In the genomic region with DNA sequence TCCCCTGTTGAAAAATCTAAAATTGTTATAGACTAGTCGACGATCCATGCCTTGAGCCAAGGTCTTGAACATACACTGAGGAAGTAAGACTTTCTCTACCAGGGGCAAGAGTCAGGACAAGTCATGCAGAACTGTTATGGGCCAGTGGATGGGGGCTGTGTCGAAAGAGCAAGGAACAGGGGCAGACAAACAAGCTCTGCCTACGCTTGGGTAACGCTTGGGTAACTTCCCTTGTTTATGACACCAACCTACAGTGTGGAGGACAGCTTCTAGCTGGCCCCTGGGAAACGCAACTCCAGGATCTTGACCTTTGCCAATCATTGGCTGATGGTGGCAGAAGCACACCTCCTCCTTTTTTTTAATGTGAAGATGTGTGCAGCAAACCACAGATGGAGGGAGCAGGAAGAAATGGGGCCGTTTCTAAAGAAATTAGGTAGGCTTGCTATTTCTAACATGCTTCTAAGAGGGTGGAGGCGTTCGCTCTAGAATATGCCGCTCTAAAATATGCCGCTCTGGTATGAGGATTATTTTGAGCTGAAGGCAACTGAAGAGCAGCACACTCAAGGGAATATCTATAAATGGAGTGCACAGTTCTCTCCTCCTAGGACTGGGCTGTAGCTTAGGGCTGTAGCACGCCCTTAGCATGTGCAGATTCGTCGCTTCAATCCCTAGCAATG, we compare ENCODE assay signal across 10 mouse cellular contexts. TPM values are rescaled to one million over a fixed set of nuclear protein-coding genes. Genes with fewer than 3 reads are reported as not detected.
DNase-seq lines count a peak whose midpoint lies in the region; ATAC-seq lines count a peak whose summit lies in the region.
"Had no signal": no experiment of that assay in that cellular context is flagged by ENCODE, and none has a peak within 500 bp of the region (broad histone marks: within the 10 kb centered on the region; RNA-seq: fewer than 3 reads in every experiment).

No protein-coding gene starts in this region.

- no peak overlapping the region for H3K9ac ChIP-seq in heart, embryonic 15.5 days
- no peak overlapping the region for H3K9ac ChIP-seq in forebrain, embryonic 14.5 days (ENCODE audit: low read length)
- H3K9ac ChIP-seq: limb, embryonic 15.5 days had no signal

- H3K4me1 ChIP-seq in heart, embryonic 15.5 days (replicated peaks): peaks cover 6% of the 10 kb centered on the region; the same call in 1 of the 2 replicates
- H3K4me1 ChIP-seq in embryonic facial prominence, embryonic 10.5 days: peaks cover 4% of the 10 kb centered on the region; the same call in 1 of the 2 replicates
- no peaks in the 10 kb centered on the region for H3K4me1 ChIP-seq in forebrain, embryonic 14.5 days (ENCODE audit: control insufficient read depth, insufficient read depth, low read length)
- H3K4me1 ChIP-seq: limb, embryonic 15.5 days had no signal

- no peaks in the 10 kb centered on the region for H3K27me3 ChIP-seq in heart, embryonic 15.5 days
- no peaks in the 10 kb centered on the region for H3K27me3 ChIP-seq in embryonic facial prominence, embryonic 10.5 days (replicated peaks; ENCODE audit: low read depth, poor library complexity, severe bottlenecking)
- no peaks in the 10 kb centered on the region for H3K27me3 ChIP-seq in forebrain, embryonic 14.5 days (replicated peaks; ENCODE audit: control insufficient read depth, insufficient read depth, low read length)
- H3K27me3 ChIP-seq: limb, embryonic 15.5 days had no signal

- no peaks in the 10 kb centered on the region for H3K36me3 ChIP-seq in heart, embryonic 15.5 days
- no peaks in the 10 kb centered on the region for H3K36me3 ChIP-seq in embryonic facial prominence, embryonic 10.5 days (replicated peaks)
- no peaks in the 10 kb centered on the region for H3K36me3 ChIP-seq in forebrain, embryonic 14.5 days (ENCODE audit: control insufficient read depth, insufficient read depth, low read length)
- H3K36me3 ChIP-seq: limb, embryonic 15.5 days had no signal

- DNase-seq in heart, postnatal 25 days (ENCODE audit: low spot score): no peak
- peak; percentile 89 for DNase-seq in brain, adult 2 months (ENCODE audit: low read depth, low spot score)
- peak; percentile 49 to 72 for DNase-seq in kidney, postnatal 4 days
- no peak for DNase-seq in embryonic facial prominence, embryonic 10.5 days (ENCODE audit: low spot score)
- DNase-seq in thymus, adult 18-20 months: no peak
- DNase-seq in forebrain, embryonic 14.5 days (ENCODE audit: low spot score): no peak
- DNase-seq: cerebellum, postnatal 14 days had no signal

- WGBS in heart, embryonic 15.5 days: 59% methylated on average over 14 of the region's 14 CpGs
- WGBS in embryonic facial prominence, embryonic 10.5 days: 88% methylated on average over 14 of the region's 14 CpGs
- WGBS in forebrain, embryonic 14.5 days: 92% methylated on average over 14 of the region's 14 CpGs

- no peak overlapping the region for H3K4me3 ChIP-seq in heart, embryonic 15.5 days
- H3K4me3 ChIP-seq in embryonic facial prominence, embryonic 10.5 days: no peak overlapping the region
- no peak overlapping the region for H3K4me3 ChIP-seq in forebrain, embryonic 14.5 days (ENCODE audit: low read depth, low read length)
- H3K4me3 ChIP-seq: limb, embryonic 15.5 days had no signal

- peak overlapping the region; percentile 51 for H3K27ac ChIP-seq in heart, embryonic 15.5 days
- H3K27ac ChIP-seq in embryonic facial prominence, embryonic 10.5 days (replicated peaks): no peak overlapping the region
- H3K27ac ChIP-seq in forebrain, embryonic 14.5 days (ENCODE audit: low read depth, low read length): no peak overlapping the region
- H3K27ac ChIP-seq: limb, embryonic 15.5 days had no signal

- intact Hi-C loops in heart, postnatal 25 days (cut with DNase I): no loop called here

- H3K4me2 ChIP-seq in heart, embryonic 15.5 days: no peak overlapping the region
- H3K4me2 ChIP-seq in forebrain, embryonic 14.5 days (ENCODE audit: low read length): no peak overlapping the region
- H3K4me2 ChIP-seq: limb, embryonic 15.5 days had no signal

- no peaks in the 10 kb centered on the region for H3K9me3 ChIP-seq in heart, embryonic 15.5 days (replicated peaks)
- no peaks in the 10 kb centered on the region for H3K9me3 ChIP-seq in embryonic facial prominence, embryonic 10.5 days
- no peaks in the 10 kb centered on the region for H3K9me3 ChIP-seq in forebrain, embryonic 14.5 days (replicated peaks; ENCODE audit: control insufficient read depth, low read length)
- H3K9me3 ChIP-seq: limb, embryonic 15.5 days had no signal

- 0 out of 2 replicates have a peak, but pooled peaks have one; percentile 68 for ATAC-seq in heart, embryonic 15.5 days (replicated peaks; ENCODE audit: insufficient number of reproducible peaks, insufficient read depth, low FRiP score, low read depth)
- peak; percentile 92 for ATAC-seq in megakaryocyte progenitor cell, adult 5-6 weeks (replicated peaks; ENCODE audit: poor library complexity)
- no peak for ATAC-seq in forebrain, embryonic 14.5 days

RNA-seq across cellular contexts. Expression of gene Rassf3, which starts 12.6 kb away (rescaled TPM):
- 20.9 and 22.2 TPM in 2 replicates for polyA plus RNA-seq in heart, embryonic 15.5 days (2015; fragmentation: Nextera tagmentation; extraction: Ambion mirVana)
- total RNA-seq in heart, postnatal 25 days (2021): 100 to 1,000 TPM; 146 to 157 TPM
- total RNA-seq in megakaryocyte progenitor cell, adult 5-6 weeks (2015): 23.3 and 24.7 TPM in 2 replicates
- 18.2 and 20.0 TPM in 2 replicates for total RNA-seq in megakaryocyte progenitor cell, adult 5-6 weeks (2017)
- 15.8 and 19.4 TPM in 2 replicates for polyA plus RNA-seq in embryonic facial prominence, embryonic 10.5 days (2016; fragmentation: Nextera tagmentation; extraction: Ambion mirVana)
- polyA plus RNA-seq in forebrain, embryonic 14.5 days (2014; fragmentation: Nextera tagmentation; extraction: Ambion mirVana): 4.4 and 4.7 TPM in 2 replicates

Comparison
In these comparisons a context has a peak if more than half of its experiments do, and no peak if none do; other contexts are left out.
1. DNase-seq: peak in brain, adult 2 months (single experiment) and kidney, postnatal 4 days (2 of 2); none in heart, postnatal 25 days (single experiment), embryonic facial prominence, embryonic 10.5 days (single experiment), thymus, adult 18-20 months (0 of 2) and forebrain, embryonic 14.5 days (single experiment).